Mouse (Mus musculus): ENCODE results near the gene Kank2.

The Kank2 gene

DNA sequence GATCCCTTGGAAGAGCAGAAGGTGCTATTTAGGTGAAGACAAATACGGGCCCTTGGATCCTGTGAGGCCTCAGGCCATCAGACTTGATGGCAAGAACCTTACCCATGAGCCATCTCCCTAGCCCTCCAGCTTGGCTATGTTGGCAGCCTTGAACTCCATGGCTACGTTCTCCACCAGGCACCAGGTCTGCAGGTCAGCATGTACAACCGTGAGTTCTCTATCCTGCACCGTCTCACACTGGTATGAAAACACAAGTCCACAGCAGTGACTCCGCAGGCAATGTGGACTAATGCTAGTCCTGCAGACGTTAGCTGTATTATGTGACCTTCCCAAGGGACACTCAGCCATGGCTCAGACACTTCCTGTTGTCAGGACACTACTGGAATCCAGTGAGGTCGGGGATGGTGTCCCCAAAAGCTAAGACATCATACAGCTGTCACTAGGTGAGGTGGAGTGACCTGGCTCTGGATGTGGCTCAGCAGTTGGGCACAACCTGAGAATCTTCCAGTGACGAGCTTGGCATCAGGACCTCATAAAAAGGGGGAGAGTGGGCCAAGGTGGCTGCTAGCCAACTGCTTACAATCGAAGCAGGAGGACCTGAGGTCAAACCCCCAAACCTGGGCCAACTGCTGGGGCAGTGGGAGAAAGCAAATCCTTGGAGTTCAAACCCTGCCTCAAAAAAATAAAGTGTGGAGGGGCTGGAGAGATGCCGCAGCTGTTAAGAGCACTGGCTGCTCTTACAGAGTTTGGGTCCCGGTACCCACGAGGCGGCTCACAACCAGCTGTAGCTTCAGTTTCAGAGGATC is 43.8 kb downstream of the Kank2 start:
- DNase-seq (ENCODE audit: low read depth, low spot score) = no peak
- no peaks in the 10 kb centered on the region for H3K36me3 ChIP-seq (ENCODE audit: control insufficient read depth, insufficient read depth, low read length, poor library complexity, severe bottlenecking)
- H3K27me3 ChIP-seq (ENCODE audit: control insufficient read depth, insufficient read depth, low read length, poor library complexity, severe bottlenecking) = no peaks in the 10 kb centered on the region

- DNase-seq (ENCODE audit: low read depth, low spot score) = no peak
- no peaks in the 10 kb centered on the region for H3K36me3 ChIP-seq (ENCODE audit: control insufficient read depth, insufficient read depth, low read length, poor library complexity, severe bottlenecking)
- no peaks in the 10 kb centered on the region for H3K27me3 ChIP-seq (ENCODE audit: control insufficient read depth, insufficient read depth, low read length, poor library complexity, severe bottlenecking)
Measured at GRCm38 (mm10) chr9:21754003-21754402, 44.5 kb downstream of the Kank2 start.

DNA sequence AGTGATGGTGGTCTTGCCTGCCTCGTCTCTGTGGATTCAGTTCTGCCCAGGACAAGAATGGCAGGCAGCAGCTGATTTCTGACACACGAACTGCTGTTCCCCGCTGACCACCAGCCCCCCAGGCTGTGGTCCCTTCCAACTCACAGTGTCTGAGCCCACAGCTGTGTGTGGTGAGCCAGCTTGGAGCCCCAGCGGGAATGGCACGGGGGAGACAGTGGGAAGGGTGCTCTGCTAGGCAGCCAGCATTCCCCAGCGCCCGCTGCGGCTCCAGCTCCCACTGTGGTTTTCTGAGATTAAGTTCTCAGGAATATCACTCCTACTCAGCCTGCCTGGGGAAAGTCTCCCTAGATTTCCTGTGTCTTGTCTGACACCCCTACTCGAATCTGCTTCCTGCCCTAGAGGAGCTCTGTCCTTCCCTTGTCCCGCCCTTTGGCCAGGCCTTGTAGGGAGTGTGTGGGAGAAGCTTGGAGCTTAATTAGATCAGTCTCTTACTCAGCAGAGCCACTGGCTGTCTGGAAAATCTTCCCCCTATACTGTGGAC is 46.2 kb downstream of the Kank2 start:
- Histone ChIP-seq H3K27me3 (ENCODE audit: control insufficient read depth, insufficient read depth, low read length, poor library complexity, severe bottlenecking) (no peaks in the 10 kb centered on the region), H3K36me3 (ENCODE audit: control insufficient read depth, insufficient read depth, low read length, poor library complexity, severe bottlenecking) (no peaks in the 10 kb centered on the region)
- no peak for DNase-seq (ENCODE audit: low read depth, low spot score)

- H3K36me3 ChIP-seq (ENCODE audit: control insufficient read depth, insufficient read depth, low read length, poor library complexity, severe bottlenecking) = no peaks in the 10 kb centered on the region
- no peaks in the 10 kb centered on the region for H3K27me3 ChIP-seq (ENCODE audit: control insufficient read depth, insufficient read depth, low read length, poor library complexity, severe bottlenecking)
- no peak for DNase-seq (ENCODE audit: low read depth, low spot score)
Measured at GRCm38 (mm10) chr9:21751347-21751746, 47.2 kb downstream of the Kank2 start.

DNA sequence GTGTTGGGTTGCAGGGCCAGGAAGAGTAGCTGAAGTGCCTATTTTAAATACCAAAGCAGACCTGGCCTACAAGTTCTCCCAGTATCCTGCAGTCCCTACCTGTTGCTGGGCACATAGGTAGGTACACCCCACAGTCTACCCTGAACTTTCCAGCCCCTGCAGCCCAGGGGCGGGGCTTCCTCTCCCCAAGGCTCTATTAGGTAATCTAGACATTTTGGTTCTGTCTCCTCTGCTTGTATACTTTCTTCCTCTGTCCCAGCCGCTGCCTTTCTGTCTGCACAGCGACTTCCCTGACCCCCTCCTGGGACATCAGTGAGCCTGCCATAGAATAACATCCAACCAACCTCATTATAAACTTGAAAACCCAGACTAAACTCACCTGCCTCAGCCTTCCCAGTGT is 48.2 kb downstream of the Kank2 start:
- no peak for DNase-seq (ENCODE audit: low read depth, low spot score)
- Histone ChIP-seq H3K27me3 (ENCODE audit: control insufficient read depth, insufficient read depth, low read length, poor library complexity, severe bottlenecking) (no peaks in the 10 kb centered on the region), H3K36me3 (ENCODE audit: control insufficient read depth, insufficient read depth, low read length, poor library complexity, severe bottlenecking) (no peaks in the 10 kb centered on the region)

- DNase-seq (ENCODE audit: low read depth, low spot score) = no peak
- Histone ChIP-seq H3K36me3 (ENCODE audit: control insufficient read depth, insufficient read depth, low read length, poor library complexity, severe bottlenecking) (no peaks in the 10 kb centered on the region; the same call in 1 of the 2 replicates), H3K27me3 (ENCODE audit: control insufficient read depth, insufficient read depth, low read length, poor library complexity, severe bottlenecking) (no peaks in the 10 kb centered on the region)
Measured at GRCm38 (mm10) chr9:21749382-21750118, 49.0 kb downstream of the Kank2 start.

- Histone ChIP-seq H3K36me3 (ENCODE audit: control insufficient read depth, insufficient read depth, low read length, poor library complexity, severe bottlenecking) (peaks cover 2% of the 10 kb centered on the region; the same call in 1 of the 2 replicates), H3K27me3 (ENCODE audit: control insufficient read depth, insufficient read depth, low read length, poor library complexity, severe bottlenecking) (no peaks in the 10 kb centered on the region)
- no peak for DNase-seq (ENCODE audit: low read depth, low spot score)
Measured at GRCm38 (mm10) chr9:21748491-21748890, 50.1 kb downstream of the Kank2 start.

- Histone ChIP-seq H3K36me3 (ENCODE audit: control insufficient read depth, insufficient read depth, low read length, poor library complexity, severe bottlenecking) (peaks cover 2% of the 10 kb centered on the region; the same call in 1 of the 2 replicates), H3K27me3 (ENCODE audit: control insufficient read depth, insufficient read depth, low read length, poor library complexity, severe bottlenecking) (no peaks in the 10 kb centered on the region)
- DNase-seq (ENCODE audit: low read depth, low spot score) = no peak
Measured at GRCm38 (mm10) chr9:21748033-21748432, 50.5 kb downstream of the Kank2 start.

DNA sequence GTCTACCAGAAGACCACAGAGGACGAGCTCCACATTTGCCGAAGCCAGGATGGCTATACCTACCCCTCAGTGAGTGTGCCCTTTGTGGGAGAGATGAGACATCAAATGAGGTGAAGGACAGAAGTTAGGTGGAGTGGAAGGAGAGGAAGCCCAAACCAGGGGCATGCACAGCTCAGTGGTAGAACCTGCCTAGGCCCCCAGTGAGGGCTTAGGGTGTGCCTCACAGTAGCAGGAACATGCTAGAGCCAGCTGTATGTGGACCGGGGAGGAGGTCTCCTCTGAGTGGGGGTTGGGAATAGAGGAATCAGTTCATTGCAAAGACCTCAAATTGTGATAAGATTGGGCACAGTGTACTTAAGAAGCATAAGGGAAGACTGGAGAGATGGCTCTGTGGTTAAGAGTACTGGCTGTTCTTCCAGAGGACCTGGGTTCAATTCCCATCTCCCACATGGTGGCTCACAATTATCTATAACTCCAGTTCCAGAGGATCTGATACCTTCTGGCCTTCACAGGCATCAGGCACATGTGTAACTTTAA is 51.2 kb downstream of the Kank2 start:
- Histone ChIP-seq H3K36me3 (ENCODE audit: control insufficient read depth, insufficient read depth, low read length, poor library complexity, severe bottlenecking) (peaks cover 4% of the 10 kb centered on the region; the same call in 1 of the 2 replicates), H3K27me3 (ENCODE audit: control insufficient read depth, insufficient read depth, low read length, poor library complexity, severe bottlenecking) (no peaks in the 10 kb centered on the region)

DNA sequence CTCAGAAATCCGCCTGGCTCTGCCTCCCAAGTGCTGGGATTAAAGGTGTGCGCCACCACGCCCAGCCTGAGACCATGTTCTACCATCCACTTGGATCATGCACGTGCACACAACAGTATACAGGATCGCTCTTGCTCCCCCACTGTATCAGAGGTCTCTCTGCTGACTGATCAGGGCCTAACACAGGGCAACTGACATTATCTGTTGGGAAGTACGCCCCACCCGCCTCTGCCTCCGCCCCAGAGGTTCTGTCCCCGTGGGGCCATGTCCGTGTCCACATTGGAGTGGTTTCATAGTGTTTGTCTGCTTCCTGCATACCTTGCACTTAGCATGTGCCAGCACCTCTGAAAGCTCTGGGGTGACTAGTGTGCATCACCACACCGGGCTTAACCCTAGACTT is 57.0 kb downstream of the Kank2 start:
- DNase-seq (ENCODE audit: low read depth, low spot score) = no peak
- Histone ChIP-seq H3K36me3 (ENCODE audit: control insufficient read depth, insufficient read depth, low read length, poor library complexity, severe bottlenecking) (peaks cover 15% of the 10 kb centered on the region), H3K27me3 (ENCODE audit: control insufficient read depth, insufficient read depth, low read length, poor library complexity, severe bottlenecking) (no peaks in the 10 kb centered on the region)

More for the DNA sequence above, 51.2 kb downstream of the Kank2 start:
- no peak for DNase-seq (ENCODE audit: low read depth, low spot score)

GRCm38 (mm10) chr9:21740427-21740826 is 58.1 kb downstream of the Kank2 start:
- H3K36me3 ChIP-seq (ENCODE audit: control insufficient read depth, insufficient read depth, low read length, poor library complexity, severe bottlenecking) = peaks cover 15% of the 10 kb centered on the region
- no peak for DNase-seq (ENCODE audit: low read depth, low spot score)

DNA sequence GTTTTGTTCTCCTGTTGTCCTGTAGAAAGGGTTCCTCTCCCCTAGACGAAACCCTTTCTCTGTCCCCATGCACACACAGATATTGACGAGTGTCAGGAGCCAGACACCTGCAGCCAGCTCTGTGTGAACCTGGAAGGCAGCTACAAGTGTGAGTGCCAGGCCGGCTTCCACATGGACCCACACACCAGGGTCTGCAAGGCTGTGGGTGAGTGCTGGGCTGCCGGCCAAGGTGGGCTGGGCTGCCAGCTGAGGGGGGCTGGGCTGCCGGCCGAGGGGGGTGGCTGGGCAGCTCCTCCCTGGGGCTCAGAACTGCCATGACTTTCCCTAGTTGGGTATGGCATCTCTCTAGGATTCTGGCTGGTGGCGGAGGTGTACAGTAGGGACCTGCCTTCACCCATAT is 59.8 kb downstream of the Kank2 start:
- H3K27me3 ChIP-seq (ENCODE audit: control insufficient read depth, insufficient read depth, low read length, poor library complexity, severe bottlenecking) = no peaks in the 10 kb centered on the region
- DNase-seq (ENCODE audit: low read depth, low spot score) = no peak
- H3K36me3 ChIP-seq (ENCODE audit: control insufficient read depth, insufficient read depth, low read length, poor library complexity, severe bottlenecking) = peaks cover 15% of the 10 kb centered on the region

More at GRCm38 (mm10) chr9:21740427-21740826, 58.1 kb downstream of the Kank2 start:
- H3K27me3 ChIP-seq (ENCODE audit: control insufficient read depth, insufficient read depth, low read length, poor library complexity, severe bottlenecking) = no peaks in the 10 kb centered on the region

- DNase-seq (ENCODE audit: low read depth, low spot score) = no peak
- H3K27me3 ChIP-seq (ENCODE audit: control insufficient read depth, insufficient read depth, low read length, poor library complexity, severe bottlenecking) = no peaks in the 10 kb centered on the region
- peaks cover 14% of the 10 kb centered on the region for H3K36me3 ChIP-seq (ENCODE audit: control insufficient read depth, insufficient read depth, low read length, poor library complexity, severe bottlenecking)
Measured at GRCm38 (mm10) chr9:21737188-21737587, 61.4 kb downstream of the Kank2 start.

DNA sequence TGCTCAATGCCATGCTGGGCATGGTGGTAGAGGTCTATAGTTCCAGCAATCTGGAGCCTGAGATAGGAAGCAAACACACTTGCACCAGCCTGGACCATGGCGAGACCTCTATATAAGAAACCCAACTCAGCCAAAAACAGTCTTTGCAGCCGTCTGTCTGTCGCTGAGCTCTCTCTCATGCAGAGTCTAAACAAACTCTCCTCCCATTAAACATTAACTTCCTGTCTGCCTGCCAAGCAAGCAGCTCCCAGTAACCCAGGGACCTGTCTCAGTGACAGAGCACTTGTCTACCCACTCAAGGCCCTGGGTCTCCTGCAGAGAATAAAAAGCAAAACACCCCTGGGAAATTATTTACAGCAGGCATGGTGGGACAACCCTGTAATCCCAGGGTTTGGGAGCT is 62.0 kb downstream of the Kank2 start:
- Histone ChIP-seq H3K27me3 (ENCODE audit: control insufficient read depth, insufficient read depth, low read length, poor library complexity, severe bottlenecking) (no peaks in the 10 kb centered on the region), H3K36me3 (ENCODE audit: control insufficient read depth, insufficient read depth, low read length, poor library complexity, severe bottlenecking) (peaks cover 14% of the 10 kb centered on the region)
- DNase-seq (ENCODE audit: low read depth, low spot score) = no peak

- Histone ChIP-seq H3K27me3 (ENCODE audit: control insufficient read depth, insufficient read depth, low read length, poor library complexity, severe bottlenecking) (no peaks in the 10 kb centered on the region), H3K36me3 (ENCODE audit: control insufficient read depth, insufficient read depth, low read length, poor library complexity, severe bottlenecking) (peaks cover 14% of the 10 kb centered on the region)
- no peak for DNase-seq (ENCODE audit: low read depth, low spot score)
Measured at GRCm38 (mm10) chr9:21735126-21735525, 63.4 kb downstream of the Kank2 start.

Measured in splenic B cell, adult 2 months (primary cell).